Mouse (Mus musculus) layer of hippocampus, adult 9-11 months (tissue): ENCODE results near the gene Strn4.

Source experiments
- DNase-seq: peaks from one replicate; pipeline ENCODE4 v3.0.0; 2022

The Strn4 gene

GRCm38 (mm10) chr7:16843441-16844171, 27.9 kb downstream of the Strn4 start:
- DNase-seq, result no peak

DNA sequence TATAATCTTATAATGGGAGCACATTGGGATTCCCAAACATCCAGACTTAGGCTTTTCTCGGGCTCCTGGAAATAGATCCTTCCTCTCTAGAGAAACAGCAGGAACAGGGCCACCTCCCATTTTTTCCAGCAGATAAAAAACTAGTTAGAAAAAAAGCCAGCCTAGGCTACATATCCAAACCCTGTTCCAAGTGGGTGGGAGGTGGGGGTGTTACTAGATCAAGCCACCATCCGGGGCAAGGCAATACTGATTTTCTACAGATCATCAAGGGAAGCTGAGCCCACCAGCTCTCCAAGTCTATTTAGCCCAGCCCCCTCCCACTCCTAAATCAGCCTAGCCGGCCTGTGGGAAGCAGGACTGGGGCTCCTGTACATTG, 29.0 kb downstream of the Strn4 start:
- no peak for DNase-seq

GRCm38 (mm10) chr7:16845072-16845819, 29.6 kb downstream of the Strn4 start:
- no peak for DNase-seq

DNA sequence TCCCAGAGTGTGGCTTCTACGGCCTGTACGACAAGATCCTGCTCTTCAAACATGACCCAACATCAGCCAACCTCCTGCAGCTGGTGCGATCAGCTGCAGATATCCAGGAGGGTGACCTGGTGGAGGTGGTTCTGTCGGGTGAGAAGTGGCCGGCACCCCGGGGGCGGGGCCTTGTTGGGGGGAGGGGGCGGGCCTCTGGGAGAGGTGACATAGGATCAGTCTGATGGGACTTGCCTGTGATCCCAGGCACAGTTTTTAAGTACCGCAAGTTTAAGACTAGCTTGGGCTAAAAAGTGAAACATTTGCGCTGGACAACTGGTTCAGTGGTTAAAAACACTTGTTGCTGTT, 30.1 kb downstream of the Strn4 start:
- no peak for DNase-seq

DNA sequence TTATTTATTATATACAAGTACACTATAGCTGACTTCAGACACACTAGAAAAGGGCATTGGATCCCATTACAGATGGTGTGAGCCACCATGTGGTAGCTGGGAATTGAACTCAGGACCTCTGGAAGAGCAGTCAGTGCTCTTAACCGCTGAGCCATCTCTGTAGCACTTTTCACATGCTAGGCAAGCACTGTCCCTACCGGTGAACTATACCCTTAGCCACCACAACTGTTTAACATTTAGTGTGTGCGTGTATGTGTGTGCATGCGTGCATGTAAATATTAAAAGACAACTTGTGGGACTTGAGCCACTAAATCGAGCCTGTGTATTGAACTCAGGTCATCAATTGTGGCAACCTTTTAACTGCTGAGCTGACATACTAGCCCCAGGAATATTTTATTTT, 31.1 kb downstream of the Strn4 start:
- DNase-seq, result no peak

- DNase-seq, result no peak
Measured at GRCm38 (mm10) chr7:16847507-16847906, 31.8 kb downstream of the Strn4 start.

DNA sequence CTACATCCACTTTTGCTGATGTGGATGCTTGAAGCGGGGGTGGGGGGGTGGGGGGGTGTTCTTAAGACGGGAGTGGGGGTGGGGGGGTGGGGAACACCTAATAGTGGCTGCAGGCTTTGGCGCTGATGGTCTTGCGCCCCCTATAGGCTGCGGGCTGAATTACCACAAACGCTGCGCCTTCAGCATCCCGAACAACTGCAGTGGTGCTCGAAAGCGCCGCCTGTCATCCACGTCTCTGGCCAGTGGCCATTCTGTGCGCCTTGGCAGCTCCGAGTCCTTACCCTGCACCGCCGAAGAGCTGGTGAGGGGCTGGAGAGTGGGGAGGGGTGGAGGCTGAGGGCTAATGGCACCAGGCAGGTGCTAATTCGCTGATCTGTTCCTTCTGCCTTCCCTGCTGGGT, 32.9 kb downstream of the Strn4 start:
- DNase-seq, result peak; percentile 61

GRCm38 (mm10) chr7:16851636-16852035, 35.9 kb downstream of the Strn4 start:
- DNase-seq, result no peak

DNA sequence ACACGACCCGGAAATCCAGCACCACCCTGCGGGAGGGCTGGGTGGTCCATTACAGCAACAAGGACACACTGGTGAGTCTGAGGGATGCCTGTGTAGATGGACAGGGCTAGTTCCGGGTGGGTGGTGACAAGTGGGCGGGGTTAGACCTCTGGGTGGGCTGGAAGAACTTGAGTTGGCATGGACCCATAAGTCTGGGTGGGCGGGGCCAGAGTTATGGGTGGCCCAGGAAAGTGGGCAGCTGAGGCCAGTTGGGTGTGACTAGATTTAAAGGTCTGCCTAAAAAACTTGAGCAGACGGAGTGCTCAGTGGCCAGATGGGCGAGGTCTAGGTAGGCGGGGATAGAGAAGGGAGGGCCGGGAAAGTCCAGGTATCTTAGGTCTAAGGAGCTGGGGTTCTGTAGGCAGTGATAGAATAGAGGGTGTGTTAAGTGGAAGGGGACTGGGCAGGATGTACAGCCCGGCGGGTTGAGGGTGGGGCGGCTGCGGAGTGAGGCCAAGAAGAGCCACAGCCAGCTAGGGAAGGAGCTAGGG, 37.7 kb downstream of the Strn4 start:
- DNase-seq, result no peak

DNA sequence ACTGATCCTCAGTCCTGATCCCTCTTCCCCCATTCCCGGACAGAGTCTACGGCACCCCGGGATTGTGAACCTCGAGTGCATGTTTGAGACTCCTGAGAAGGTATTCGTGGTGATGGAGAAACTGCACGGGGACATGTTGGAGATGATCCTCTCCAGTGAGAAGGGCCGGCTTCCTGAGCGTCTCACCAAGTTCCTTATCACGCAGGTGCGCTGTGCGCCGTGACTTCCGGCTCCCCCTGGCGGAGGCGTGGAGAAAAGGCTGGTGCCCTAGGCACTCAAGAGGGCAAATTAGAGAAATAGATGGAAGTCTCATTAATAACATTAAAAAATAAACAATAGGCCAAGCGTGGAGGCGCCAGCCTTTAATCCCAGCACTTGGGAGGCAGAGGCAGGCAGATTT, 42.6 kb downstream of the Strn4 start:
- no peak for DNase-seq

DNA sequence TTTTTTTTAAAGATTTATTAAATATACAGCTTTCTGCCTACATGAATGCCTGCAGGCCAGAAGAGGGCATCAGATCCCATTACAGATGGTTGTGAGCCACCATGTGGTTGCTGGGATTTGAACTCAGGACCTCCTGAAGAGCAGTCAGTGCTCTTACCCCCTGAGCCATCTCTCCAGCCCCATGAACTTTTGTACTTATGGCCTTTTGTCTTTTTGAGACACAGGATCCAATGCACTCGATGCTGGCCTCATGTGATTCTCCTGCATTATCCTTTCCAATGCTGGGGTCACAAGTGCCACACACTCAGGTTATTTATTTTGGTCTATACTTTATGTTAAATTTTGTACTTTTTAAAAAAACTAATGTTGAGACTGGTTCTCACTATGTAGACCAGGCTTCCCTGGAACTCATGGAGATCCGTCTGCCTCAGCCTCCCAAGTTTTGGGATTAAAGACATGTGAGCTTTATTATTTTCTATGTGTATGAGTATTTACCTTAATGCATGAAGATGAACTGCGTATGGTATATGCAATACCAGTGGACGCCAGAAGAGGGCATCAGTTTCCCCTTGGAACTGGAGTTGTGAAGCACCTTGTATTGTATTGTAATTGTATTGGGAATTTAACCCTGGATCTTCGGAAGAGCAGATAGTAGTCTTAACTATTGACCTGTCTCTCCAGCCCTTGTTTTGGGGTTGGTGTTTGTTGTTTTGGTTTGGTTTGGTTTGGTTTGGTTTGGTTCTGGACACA, 44.4 kb downstream of the Strn4 start:
- no peak for DNase-seq

DNA sequence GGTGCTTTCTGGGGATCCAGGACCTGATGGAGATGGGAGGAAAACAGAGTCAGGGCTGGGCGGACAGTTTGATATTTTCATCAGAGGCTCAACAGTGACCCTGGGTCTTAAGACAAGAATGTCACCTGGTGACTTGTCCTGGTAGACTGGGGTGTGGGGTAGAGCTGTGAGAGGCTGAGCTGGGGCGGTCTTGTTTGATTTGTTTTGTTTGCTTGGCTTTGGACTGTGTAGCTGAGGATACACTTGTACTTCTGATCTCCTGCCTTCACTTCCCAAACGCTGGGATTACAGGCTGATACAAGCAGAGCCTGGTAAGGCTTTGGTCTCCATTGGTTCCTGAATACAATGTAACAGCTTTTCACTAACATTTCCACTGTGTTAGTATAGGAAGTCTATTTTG, 51.8 kb downstream of the Strn4 start:
- no peak for DNase-seq

DNA sequence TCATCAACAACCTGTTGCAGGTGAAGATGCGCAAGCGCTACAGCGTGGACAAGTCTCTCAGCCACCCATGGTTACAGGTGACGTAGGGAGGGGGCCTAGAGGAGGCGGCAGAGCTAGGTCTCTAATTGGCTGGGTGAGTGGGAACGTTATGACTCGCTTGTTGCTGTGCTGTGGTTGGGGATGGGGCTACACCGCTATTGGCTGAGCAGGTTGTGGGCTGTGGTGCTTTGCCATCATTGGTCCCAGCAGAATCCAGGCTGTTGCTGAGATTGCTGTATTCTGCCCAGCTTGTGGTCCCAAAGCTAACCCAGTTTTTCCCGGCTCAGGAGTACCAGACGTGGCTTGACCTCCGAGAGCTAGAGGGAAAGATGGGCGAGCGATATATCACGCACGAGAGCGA, 53.8 kb downstream of the Strn4 start:
- DNase-seq, result peak; percentile 97

- DNase-seq, result no peak
Measured at GRCm38 (mm10) chr7:16871600-16871999, 55.9 kb downstream of the Strn4 start.

- DNase-seq, result no peak
Measured at GRCm38 (mm10) chr7:16872478-16872877, 56.8 kb downstream of the Strn4 start.

GRCm38 (mm10) chr7:16873392-16873791, 57.7 kb downstream of the Strn4 start:
- no peak for DNase-seq

DNA sequence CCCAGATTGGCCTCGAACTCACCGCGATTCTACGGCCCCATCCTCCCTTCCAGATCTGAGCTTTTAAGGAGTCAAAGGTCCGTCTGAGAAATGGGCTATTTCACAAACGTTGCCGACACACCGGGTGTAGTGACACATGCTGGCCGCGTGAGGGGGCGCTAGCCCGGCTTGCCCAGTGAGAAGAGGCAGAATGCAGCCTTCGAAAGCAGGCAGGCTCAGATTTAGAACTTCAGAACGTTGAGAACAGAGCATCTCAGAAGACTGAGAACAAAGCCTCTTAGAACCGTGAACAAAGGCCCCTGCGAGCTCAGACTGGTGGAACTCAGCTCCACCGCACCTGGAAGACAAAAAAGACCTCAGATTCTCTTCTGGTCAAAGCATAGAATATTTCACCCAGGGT, 58.5 kb downstream of the Strn4 start:
- DNase-seq, result peak; percentile 85

- DNase-seq, result peak; percentile 100
Measured at GRCm38 (mm10) chr7:16874756-16875309, 59.1 kb downstream of the Strn4 start.

GRCm38 (mm10) chr7:16875310-16875325, 59.4 kb downstream of the Strn4 start, which contains the start of gene Dact3:
Gene Dact3 (plus strand): TSS chr7:16875317.
- DNase-seq, result no peak

DNA sequence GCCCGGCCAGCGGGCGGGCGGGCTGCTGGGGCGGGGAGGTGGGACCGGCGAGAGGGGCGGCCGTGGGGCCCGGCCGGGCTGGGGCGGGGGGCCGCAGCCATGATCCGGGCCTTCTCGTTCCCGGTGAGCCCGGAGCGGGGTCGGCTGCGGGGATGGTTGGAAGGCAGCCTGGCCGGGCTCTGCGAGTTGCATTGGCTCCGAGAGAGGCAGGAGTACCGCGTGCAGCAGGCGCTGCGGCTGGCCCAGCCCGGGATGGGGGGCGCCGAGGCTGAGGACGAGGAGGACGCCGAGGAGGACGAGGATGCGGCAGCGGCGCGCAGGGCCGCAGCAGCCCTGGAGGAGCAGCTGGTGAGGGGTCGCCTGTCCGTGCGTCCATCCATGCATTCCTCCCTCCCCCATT, 59.6 kb downstream of the Strn4 start:
- DNase-seq, result no peak

- no peak for DNase-seq
Measured at GRCm38 (mm10) chr7:16876006-16876405, 60.3 kb downstream of the Strn4 start.

GRCm38 (mm10) chr7:16876608-16877007, 60.9 kb downstream of the Strn4 start:
- no peak for DNase-seq

GRCm38 (mm10) chr7:16877717-16878116, 62.0 kb downstream of the Strn4 start:
- DNase-seq, result no peak
